Mouse (Mus musculus) heart, adult 18-20 months (tissue): ENCODE data around the gene Olfr304. TPM values are rescaled to one million over a fixed set of nuclear protein-coding genes. Genes with fewer than 3 reads are reported as not detected.
"Not testable (repeated sequence)": the region's sequence is repeated elsewhere in the genome, so short reads cannot be mapped to it uniquely, and the experiment has no call there.

Experiments used
- DNase-seq, 2 experiments: peaks; one replicate each; pipeline ENCODE4 v3.0.0; 2021 to 2022; ENCODE audit warnings: mixed read lengths in 1 of 2
- long read RNA-seq, 2 experiments: library from polyadenylated mRNA; stranded (forward); transcript quantifications; one replicate each; pipeline ENCODE4 v2.0.0; 2021
- total RNA-seq, 2 experiments: library from RNA; stranded (reverse); gene quantifications; 2 replicates each; pipeline ENCODE4 v1.2.3; 2021

Olfr304 gene
- total RNA-seq, result not detected
- long read RNA-seq, experiment 1, result 0 reads
- long read RNA-seq, experiment 2, result 0 reads

- DNase-seq, result no peak
Measured at GRCm38 (mm10) chr7:86386558-86386957, at the start of gene Olfr304. TSS of gene Olfr304 (minus strand) at chr7:86386658.

GRCm38 (mm10) chr7:86403546-86403945 is 17.1 kb upstream of the Olfr304 start, which contains the start of gene Olfr301:
TSS of gene Olfr301 (plus strand) at chr7:86403846.
- no peak for DNase-seq

- DNase-seq, result no peak
Measured at GRCm38 (mm10) chr7:86397689-86398088, 11.2 kb upstream of the Olfr304 start, which contains the start of gene Olfr303. TSS of gene Olfr303 (minus strand) at chr7:86397789.

- no peak for DNase-seq
Measured at GRCm38 (mm10) chr7:86385769-86386168, 689 bp downstream of the Olfr304 start.

GRCm38 (mm10) chr7:86366828-86367227 is 19.6 kb downstream of the Olfr304 start, which contains the start of gene Olfr305:
TSS of gene Olfr305 (minus strand) at chr7:86366928.
- no peak for DNase-seq

GRCm38 (mm10) chr7:86346296-86346695 is 40.2 kb downstream of the Olfr304 start:
- DNase-seq, result not testable (repeated sequence)

- no peak for DNase-seq
Measured at GRCm38 (mm10) chr7:86344253-86344652, 42.2 kb downstream of the Olfr304 start.

GRCm38 (mm10) chr7:86342881-86343565 is 43.4 kb downstream of the Olfr304 start:
- no peak for DNase-seq

- no peak for DNase-seq
Measured at GRCm38 (mm10) chr7:86337486-86337885, 49.0 kb downstream of the Olfr304 start, which contains the start of gene Olfr307. TSS of gene Olfr307 (minus strand) at chr7:86337586.

Other genes starting within 250 kb of the Olfr304 start
- not detected for gene Vmn2r75, start 214.9 kb downstream of the Olfr304 start, total RNA-seq
- not detected for gene Vmn2r76, start 140.3 kb downstream of the Olfr304 start, total RNA-seq
- gene Olfr310, start 109.5 kb downstream of the Olfr304 start, total RNA-seq, result not detected
- not detected for gene Olfr309, start 73.0 kb downstream of the Olfr304 start, total RNA-seq
- gene Olfr308, start 61.0 kb downstream of the Olfr304 start, total RNA-seq, result not detected
- gene Olfr307, start 49.1 kb downstream of the Olfr304 start, total RNA-seq, result not detected
- not detected for gene Olfr305, start 19.7 kb downstream of the Olfr304 start, total RNA-seq
- gene Olfr303, start 11.1 kb upstream of the Olfr304 start, total RNA-seq, result not detected
- gene Olfr301, start 17.2 kb upstream of the Olfr304 start, total RNA-seq, result not detected
- gene Olfr299, start 73.3 kb upstream of the Olfr304 start, total RNA-seq, result not detected
- gene Olfr298, start 105.8 kb upstream of the Olfr304 start, total RNA-seq, result not detected
- not detected for gene Olfr297, start 133.3 kb upstream of the Olfr304 start, total RNA-seq
- not detected for gene Olfr295, start 197.2 kb upstream of the Olfr304 start, total RNA-seq
- not detected for gene Olfr294, start 230.0 kb upstream of the Olfr304 start, total RNA-seq